Mouse (Mus musculus) myocyte (in vitro differentiated cells): Measurements from ENCODE around the gene Fam129a. TPM values are rescaled to one million over a fixed set of nuclear protein-coding genes. Genes with fewer than 3 reads are reported as not detected.

Source experiments
- H3K27me3 ChIP-seq: one replicate; pipeline ENCODE4 v1.6.1; 2011; ENCODE audit not compliant: control insufficient read depth, insufficient read depth, insufficient read length
- H3K36me3 ChIP-seq: one replicate; pipeline ENCODE4 v1.6.1; 2011; ENCODE audit not compliant: control insufficient read depth, insufficient read depth
- H3K4me2 ChIP-seq: one replicate; pipeline ENCODE4 v1.6.1; 2011; ENCODE audit warnings: low read depth, control low read depth
- H3K4me3 ChIP-seq: one replicate; pipeline ENCODE4 v1.5.1; 2011; ENCODE audit warnings: mild to moderate bottlenecking, control low read depth, moderate library complexity
- H3K79me2 ChIP-seq: one replicate; pipeline ENCODE4 v1.6.1; 2011; ENCODE audit not compliant: control insufficient read depth, insufficient read depth
- H3ac ChIP-seq: one replicate; pipeline ENCODE4 v1.6.1; 2011; ENCODE audit not compliant: control insufficient read depth, insufficient read length
- CEBPB ChIP-seq: IDR thresholded peaks from 2 replicates; pipeline ENCODE4 v1.6.1; 2011; ENCODE audit warnings: mild to moderate bottlenecking, moderate library complexity; ENCODE audit not compliant: poor library complexity, insufficient read depth, severe bottlenecking
- E2F4 ChIP-seq: IDR thresholded peaks from one replicate; pipeline ENCODE4 v1.6.1; 2011; ENCODE audit warnings: mild to moderate bottlenecking, control low read depth, moderate library complexity; ENCODE audit not compliant: insufficient read depth
- MAX ChIP-seq: IDR thresholded peaks from one replicate; pipeline ENCODE4 v1.6.1; 2011; ENCODE audit warnings: low read depth, mild to moderate bottlenecking, control low read depth
- MYOD1 ChIP-seq, 3 experiments: IDR thresholded peaks; one replicate each; pipeline ENCODE4 v1.6.1; 2011; ENCODE audit warnings: control low read depth in 2 of 3, low read depth in 2 of 3, mild to moderate bottlenecking in 2 of 3, moderate library complexity in 1 of 3; ENCODE audit not compliant: insufficient read length in 2 of 3, control insufficient read depth in 1 of 3
- MYOG ChIP-seq, 3 experiments: IDR thresholded peaks; one replicate each; pipeline ENCODE4 v1.6.1; 2011; ENCODE audit warnings: control low read depth in 2 of 3, low read depth in 2 of 3, mild to moderate bottlenecking in 2 of 3; ENCODE audit not compliant: insufficient read length in 2 of 3, control insufficient read depth in 1 of 3, insufficient read depth in 1 of 3
- POLR2A ChIP-seq: IDR thresholded peaks from one replicate; pipeline ENCODE4 v1.6.1; 2011; ENCODE audit warnings: low read depth, mild to moderate bottlenecking, control low read depth, moderate library complexity; ENCODE audit not compliant: insufficient read length
- POLR2AphosphoS2 ChIP-seq: IDR thresholded peaks from one replicate; pipeline ENCODE4 v1.6.1; 2011; ENCODE audit warnings: low read depth, control low read depth; ENCODE audit not compliant: insufficient read length
- REST ChIP-seq: IDR thresholded peaks from one replicate; pipeline ENCODE4 v1.6.1; 2011; ENCODE audit warnings: mild to moderate bottlenecking, control low read depth, moderate library complexity; ENCODE audit not compliant: insufficient read depth, insufficient read length
- SRF ChIP-seq: IDR thresholded peaks from one replicate; pipeline ENCODE4 v1.6.1; 2011; ENCODE audit warnings: low read depth; ENCODE audit not compliant: control insufficient read depth, insufficient read length
- TCF12 ChIP-seq: IDR thresholded peaks from one replicate; pipeline ENCODE4 v1.6.1; 2011; ENCODE audit warnings: mild to moderate bottlenecking, control low read depth; ENCODE audit not compliant: poor library complexity, insufficient read depth, severe bottlenecking
- TCF3 ChIP-seq: IDR thresholded peaks from one replicate; pipeline ENCODE4 v1.6.1; 2011; ENCODE audit warnings: low read depth, control low read depth; ENCODE audit not compliant: insufficient read length
- USF1 ChIP-seq: IDR thresholded peaks from one replicate; pipeline ENCODE4 v1.6.1; 2011; ENCODE audit warnings: low read depth, mild to moderate bottlenecking, control low read depth, moderate library complexity
- polyA plus RNA-seq: library from polyadenylated mRNA; unstranded; fragments of >200 nt; fragmentation: generic; extraction: Trizol; gene quantifications from one replicate; pipeline ENCODE4 v1.2.1, GENCODE M21; 2012; ENCODE audit warnings: missing spikeins

Fam129a gene
- polyA plus RNA-seq, 1 experiment, result 2.7 TPM

DNA sequence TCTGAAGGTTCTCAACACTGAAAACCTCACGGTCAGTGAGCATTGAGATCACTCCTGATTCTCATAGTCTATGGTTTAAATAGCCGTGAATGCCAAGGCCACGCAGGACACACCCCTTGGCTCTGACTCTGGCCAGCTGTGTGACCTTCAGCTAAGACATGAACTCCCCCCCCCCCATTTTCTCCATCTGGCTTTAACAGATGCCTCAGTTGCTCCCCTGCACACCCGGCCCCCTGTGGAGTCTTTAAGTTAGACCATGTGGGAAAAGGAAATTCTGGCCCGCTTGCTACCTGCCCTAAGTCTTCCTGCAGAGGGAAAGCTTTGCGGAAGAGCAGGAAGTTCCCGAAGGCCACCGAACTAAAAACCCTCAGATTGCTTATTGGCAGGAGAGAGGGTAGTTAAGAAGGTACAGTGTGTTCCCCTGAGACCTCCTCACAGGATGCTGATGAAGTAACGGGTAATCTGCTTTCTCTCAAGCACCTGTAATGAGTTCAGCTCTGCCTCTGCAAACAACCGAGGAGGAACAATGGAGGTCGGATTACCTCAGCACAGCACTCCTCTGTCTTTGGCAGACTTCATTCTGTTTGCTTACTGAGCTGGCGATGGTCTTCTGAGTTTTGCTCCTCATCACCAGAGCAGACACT lies 114.8 kb downstream of the Fam129a start:
- no peaks in the 10 kb centered on the region for H3K36me3 ChIP-seq
- no peaks in the 10 kb centered on the region for H3K27me3 ChIP-seq
- H3ac ChIP-seq, result no peak overlapping the region
- peak overlapping the region; percentile 0 for H3K4me3 ChIP-seq
- H3K79me2 ChIP-seq, result no peaks in the 10 kb centered on the region
- H3K4me2 ChIP-seq, result peak overlapping the region; percentile 79
- TF ChIP-seq POLR2AphosphoS2, result no peak
- TF ChIP-seq MYOD1 (IDR thresholded peaks at IDR 0.05; ENCODE audit: control insufficient read depth in 1 of 3, insufficient read length in 2 of 3, low read depth in 2 of 3), result peak in 1 of 3 experiments; percentile 11
- no peak for TF ChIP-seq MAX
- TF ChIP-seq CEBPB, result no peak

DNA sequence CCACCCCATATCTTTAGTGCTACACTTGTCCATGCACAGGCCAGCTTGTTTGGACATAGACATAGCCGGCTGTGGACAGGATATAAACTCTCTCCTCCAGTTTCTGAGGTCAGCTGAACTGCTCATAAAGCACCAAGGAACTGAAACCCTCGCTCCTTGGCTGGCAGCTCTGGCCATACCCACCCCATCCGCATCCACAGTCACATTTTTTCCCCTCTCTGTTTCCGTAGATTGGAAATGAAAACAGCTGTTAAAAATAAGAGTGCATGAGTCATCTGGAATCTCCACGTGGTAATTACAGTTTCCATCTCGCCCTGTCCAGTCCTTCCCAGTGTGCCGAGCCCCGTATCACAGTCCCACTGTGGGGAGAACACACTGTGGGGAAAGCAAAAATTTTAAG lies 115.7 kb downstream of the Fam129a start:
- H3K4me3 ChIP-seq, result peak overlapping the region; percentile 0
- no peaks in the 10 kb centered on the region for H3K36me3 ChIP-seq
- no peaks in the 10 kb centered on the region for H3K27me3 ChIP-seq
- TF ChIP-seq POLR2A (peak; percentile 20), REST (no peak), TCF3 (no peak), SRF (no peak), MYOG (IDR thresholded peaks at IDR 0.05; ENCODE audit: control insufficient read depth in 1 of 3, insufficient read depth in 1 of 3, insufficient read length in 2 of 3, low read depth in 2 of 3) (peak in 1 of 3 experiments; percentile 27), TCF12 (peak; percentile 34), MAX (peak; percentile 93), E2F4 (no peak), POLR2AphosphoS2 (no peak), CEBPB (no peak), MYOD1 (IDR thresholded peaks at IDR 0.05; ENCODE audit: control insufficient read depth in 1 of 3, insufficient read length in 2 of 3, low read depth in 2 of 3) (peak in 2 of 3 experiments; percentile 20 to 30), USF1 (peak; percentile 86)
- H3ac ChIP-seq, result no peak overlapping the region
- H3K79me2 ChIP-seq, result no peaks in the 10 kb centered on the region
- H3K4me2 ChIP-seq, result peak overlapping the region; percentile 79

DNA sequence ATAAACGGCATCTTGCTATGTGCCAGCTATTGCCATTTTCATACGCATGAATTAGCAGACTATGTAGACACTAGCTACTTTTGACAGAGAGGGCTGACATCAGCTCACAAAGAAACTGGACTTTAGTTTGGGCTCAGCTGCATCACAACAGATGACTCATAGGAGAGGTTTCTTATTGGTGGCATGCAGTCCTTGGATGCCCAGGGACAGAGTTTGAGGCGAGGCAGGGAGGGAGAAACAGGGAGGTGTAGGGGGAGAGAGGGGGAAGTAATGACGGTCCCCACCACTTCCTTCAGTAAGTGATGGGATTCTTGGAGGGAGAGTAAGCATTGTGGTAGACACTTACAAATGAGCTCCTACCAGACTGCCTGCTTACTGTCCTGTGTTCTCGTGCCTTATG lies 118.0 kb downstream of the Fam129a start:
- Histone ChIP-seq H3K36me3 (no peaks in the 10 kb centered on the region), H3K27me3 (no peaks in the 10 kb centered on the region), H3K79me2 (no peaks in the 10 kb centered on the region), H3K4me3 (no peak overlapping the region), H3K4me2 (peak overlapping the region; percentile 35), H3ac (no peak overlapping the region)
- no peak for TF ChIP-seq MYOD1 (IDR thresholded peaks at IDR 0.05; ENCODE audit: control insufficient read depth in 1 of 3, insufficient read length in 2 of 3, low read depth in 2 of 3)
- no peak for TF ChIP-seq TCF3
- no peak for TF ChIP-seq E2F4
- TF ChIP-seq TCF12, result no peak
- TF ChIP-seq POLR2A, result no peak
- TF ChIP-seq POLR2AphosphoS2, result no peak
- no peak for TF ChIP-seq CEBPB
- TF ChIP-seq USF1, result no peak
- TF ChIP-seq MYOG (IDR thresholded peaks at IDR 0.05; ENCODE audit: control insufficient read depth in 1 of 3, insufficient read depth in 1 of 3, insufficient read length in 2 of 3, low read depth in 2 of 3), result no peak
- no peak for TF ChIP-seq MAX
- no peak for TF ChIP-seq SRF
- no peak for TF ChIP-seq REST

DNA sequence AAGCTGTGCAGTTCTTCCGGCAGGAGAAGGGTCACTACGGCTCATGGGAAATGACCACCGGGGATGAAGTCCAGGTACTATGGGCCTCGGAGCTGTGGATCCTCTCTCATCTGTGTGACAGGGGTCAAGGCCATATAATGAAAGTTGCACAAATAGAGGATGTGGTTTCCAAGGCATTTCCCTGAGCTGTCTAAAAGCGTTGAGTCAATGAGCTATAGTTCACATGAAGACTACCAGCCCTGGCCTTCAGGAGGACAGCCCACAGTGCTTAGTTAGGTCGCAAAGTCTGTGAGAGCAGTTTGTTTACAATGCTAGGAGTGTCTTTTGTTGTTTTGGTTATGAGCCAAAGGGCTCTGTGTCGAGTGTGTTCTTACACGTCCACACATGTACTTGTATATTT lies 118.6 kb downstream of the Fam129a start:
- H3K27me3 ChIP-seq, result no peaks in the 10 kb centered on the region
- TF ChIP-seq USF1 (no peak), CEBPB (0 out of 2 replicates have a peak, but pooled peaks have one; percentile 43)
- no peaks in the 10 kb centered on the region for H3K36me3 ChIP-seq
- H3K79me2 ChIP-seq, result no peaks in the 10 kb centered on the region
- H3K4me3 ChIP-seq, result no peak overlapping the region
- H3K4me2 ChIP-seq, result peak overlapping the region; percentile 35
- no peak overlapping the region for H3ac ChIP-seq

DNA sequence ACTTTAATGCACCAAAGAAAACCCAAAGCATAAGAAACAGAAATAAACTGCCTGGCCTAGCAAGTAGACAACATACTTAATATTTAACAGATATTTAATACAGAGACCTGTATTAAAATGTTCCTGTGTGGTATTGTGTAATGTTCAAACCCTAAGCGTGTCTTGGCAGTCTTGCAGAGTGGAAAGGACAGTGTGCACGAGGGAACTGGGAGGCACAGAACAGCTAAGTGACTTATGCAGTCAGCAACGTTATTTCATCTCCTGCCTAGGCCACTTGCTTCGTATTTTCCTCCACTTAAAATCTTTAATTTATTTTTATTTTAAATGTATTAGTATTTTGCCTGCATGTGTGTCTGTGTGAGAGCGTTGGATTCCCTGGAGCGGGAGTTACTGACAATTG lies 119.1 kb downstream of the Fam129a start:
- TF ChIP-seq MAX (no peak), TCF3 (no peak), TCF12 (no peak), POLR2A (no peak), POLR2AphosphoS2 (no peak), SRF (no peak), REST (no peak), MYOD1 (IDR thresholded peaks at IDR 0.05; ENCODE audit: control insufficient read depth in 1 of 3, insufficient read length in 2 of 3, low read depth in 2 of 3) (no peak), USF1 (no peak)
- Histone ChIP-seq H3K79me2 (no peaks in the 10 kb centered on the region), H3ac (no peak overlapping the region), H3K36me3 (no peaks in the 10 kb centered on the region), H3K4me3 (no peak overlapping the region), H3K27me3 (no peaks in the 10 kb centered on the region), H3K4me2 (peak overlapping the region; percentile 49)
